Mouse (Mus musculus) MEL (cell line): ENCODE data around the gene Tspan8. TPM values are rescaled to one million over a fixed set of nuclear protein-coding genes. Genes with fewer than 3 reads are reported as not detected.

Experiments
- DNase-seq: peaks from one replicate; pipeline ENCODE4 v3.0.0; 2011; ENCODE audit warnings: low read depth, low spot score
- H3K27ac ChIP-seq: 2 replicates; pipeline ENCODE4 v1.5.1; 2012; ENCODE audit warnings: low read depth, mild to moderate bottlenecking, control low read depth, low read length, moderate library complexity; ENCODE audit not compliant: control insufficient read depth
- H3K27me3 ChIP-seq, 2 experiments: fragments of 150-350 bp in 1 of 2; sonication (generic) in 1 of 2; 2 replicates each; pipeline ENCODE4 v1.6.1; 2012; ENCODE audit warnings: low read length in 2 of 2, mild to moderate bottlenecking in 2 of 2, improper control_type of control experiment in 1 of 2, moderate library complexity in 1 of 2; ENCODE audit not compliant: insufficient read depth in 2 of 2, control insufficient read depth in 1 of 2
- H3K36me3 ChIP-seq, 2 experiments: 2 replicates each; pipeline ENCODE4 v1.6.1; 2012 to 2014; ENCODE audit warnings: low read length in 2 of 2, improper control_type of control experiment in 1 of 2, inconsistent platforms in 1 of 2, mild to moderate bottlenecking in 1 of 2; ENCODE audit not compliant: insufficient read depth in 2 of 2, control insufficient read depth in 1 of 2
- H3K4me1 ChIP-seq, 2 experiments: fragments of 150-350 bp in 1 of 2; sonication (generic) in 1 of 2; 2 replicates each; pipeline ENCODE4 v1.6.1; 2012; ENCODE audit warnings: low read length in 2 of 2, improper control_type of control experiment in 1 of 2, mild to moderate bottlenecking in 1 of 2; ENCODE audit not compliant: insufficient read depth in 2 of 2, control insufficient read depth in 1 of 2
- H3K4me3 ChIP-seq, 2 experiments: fragments of 150-350 bp in 1 of 2; sonication (generic) in 1 of 2; 2 replicates each; pipeline ENCODE4 v1.5.1; 2012; ENCODE audit warnings: low read depth in 2 of 2, low read length in 2 of 2, mild to moderate bottlenecking in 2 of 2, moderate library complexity in 2 of 2, control low read depth in 1 of 2, improper control_type of control experiment in 1 of 2; ENCODE audit not compliant: control insufficient read depth in 1 of 2, insufficient read depth in 1 of 2
- H3K79me2 ChIP-seq: 2 replicates; pipeline ENCODE4 v1.6.1; 2012; ENCODE audit warnings: mild to moderate bottlenecking, low read length, moderate library complexity; ENCODE audit not compliant: control insufficient read depth, poor library complexity, insufficient read depth
- H3K9ac ChIP-seq: 2 replicates; pipeline ENCODE4 v1.6.1; 2012; ENCODE audit warnings: low read depth, mild to moderate bottlenecking, control low read depth, low read length, moderate library complexity; ENCODE audit not compliant: control insufficient read depth, poor library complexity, severe bottlenecking
- H3K9me3 ChIP-seq: fragments of 150-350 bp; sonication (generic); replicated peaks from 2 replicates; pipeline ENCODE4 v1.6.1; 2012; ENCODE audit warnings: mild to moderate bottlenecking, low read length, improper control_type of control experiment, moderate library complexity; ENCODE audit not compliant: insufficient read depth
- ELF1 ChIP-seq: IDR thresholded peaks from 2 replicates; pipeline ENCODE4 v1.6.1; 2014; ENCODE audit warnings: low read depth, mild to moderate bottlenecking, inconsistent platforms, low read length, improper control_type of control experiment, moderate library complexity
- EP300 ChIP-seq, 2 experiments: IDR thresholded peaks; 2 replicates each; pipeline ENCODE4 v1.6.1; 2011; ENCODE audit warnings: improper control_type of control experiment in 2 of 2, low read length in 2 of 2, low read depth in 1 of 2, mild to moderate bottlenecking in 1 of 2
- ETS1 ChIP-seq: IDR thresholded peaks from 2 replicates; pipeline ENCODE4 v1.6.1; 2012; ENCODE audit warnings: low read depth, mild to moderate bottlenecking, inconsistent platforms, low read length, improper control_type of control experiment, moderate library complexity
- GATA1 ChIP-seq: IDR thresholded peaks from 2 replicates; pipeline ENCODE4 v1.6.1; 2011; ENCODE audit warnings: low read depth, low read length, improper control_type of control experiment
- HCFC1 ChIP-seq: IDR thresholded peaks from 2 replicates; pipeline ENCODE4 v1.6.1; 2012; ENCODE audit warnings: low read depth, mild to moderate bottlenecking, inconsistent platforms, low read length, improper control_type of control experiment, moderate library complexity
- JUND ChIP-seq: IDR thresholded peaks from 2 replicates; pipeline ENCODE4 v1.6.1; 2011; ENCODE audit warnings: low read depth, mild to moderate bottlenecking, improper control_type of control experiment, low read length
- KAT2A ChIP-seq: conservative IDR thresholded peaks from 2 replicates; pipeline ENCODE4 v1.6.1; 2012; ENCODE audit warnings: low read depth, low read length, improper control_type of control experiment, inconsistent platforms
- MAX ChIP-seq: IDR thresholded peaks from 2 replicates; pipeline ENCODE4 v1.6.1; 2011; ENCODE audit warnings: low read length, improper control_type of control experiment
- MXI1 ChIP-seq: IDR thresholded peaks from 2 replicates; pipeline ENCODE4 v1.6.1; 2011; ENCODE audit warnings: mild to moderate bottlenecking, low read depth, low read length, improper control_type of control experiment
- MYC ChIP-seq: IDR thresholded peaks from 2 replicates; pipeline ENCODE4 v1.6.1; 2011; ENCODE audit warnings: low read depth, mild to moderate bottlenecking, low read length, improper control_type of control experiment, moderate library complexity
- RAD21 ChIP-seq: IDR thresholded peaks from 2 replicates; pipeline ENCODE4 v1.6.1; 2011; ENCODE audit warnings: mild to moderate bottlenecking, low read depth, low read length, improper control_type of control experiment
- SIN3A ChIP-seq: IDR thresholded peaks from 2 replicates; pipeline ENCODE4 v1.6.1; 2012; ENCODE audit warnings: low read length, improper control_type of control experiment, inconsistent platforms
- TAL1 ChIP-seq: IDR thresholded peaks from 2 replicates; pipeline ENCODE4 v1.6.1; 2012; ENCODE audit warnings: mild to moderate bottlenecking, inconsistent platforms, low read length, moderate library complexity, mixed read lengths
- TBP ChIP-seq: IDR thresholded peaks from 2 replicates; pipeline ENCODE4 v1.8.0; 2011; ENCODE audit warnings: low read depth, low read length, improper control_type of control experiment
- USF1 ChIP-seq: IDR thresholded peaks from 2 replicates; pipeline ENCODE4 v1.6.1; 2014; ENCODE audit warnings: low read depth, mild to moderate bottlenecking, inconsistent platforms, low read length, improper control_type of control experiment, moderate library complexity
- ZNF384 ChIP-seq: IDR thresholded peaks from 2 replicates; pipeline ENCODE4 v1.6.1; 2012; ENCODE audit warnings: low read depth, mild to moderate bottlenecking, inconsistent platforms, low read length, improper control_type of control experiment
- polyA plus RNA-seq, 2 experiments: library from polyadenylated mRNA; stranded (reverse) in 1 of 2; unstranded in 1 of 2; fragments of >175 nt in 1 of 2; fragments of >200 nt in 1 of 2; gene quantifications; 2 replicates each; pipeline versions ENCODE4 v1.2.1 to v1.2.4; 2012; ENCODE audit warnings: low replicate concordance in 2 of 2, low read depth in 1 of 2; ENCODE audit not compliant: insufficient read length in 2 of 2, insufficient read depth in 1 of 2, missing spikeins in 1 of 2
- total RNA-seq: library from RNA; depleted of rRNA; stranded (reverse); fragments of 300-350 nt; gene quantifications from 2 replicates; pipeline ENCODE4 v1.2.3, GENCODE M21; 2012

Gene Tspan8
- total and polyA plus RNA-seq, 3 experiments, result 6.4 to 16.9 TPM; not detected in 1

- peak; percentile 76; the same call in 1 of the 2 replicates for TF ChIP-seq MYC
- TF ChIP-seq ZNF384, result peak; percentile 53; the same call in 1 of the 2 replicates
- no peak for TF ChIP-seq MAX
- TF ChIP-seq TBP, result 0 out of 2 replicates have a peak, but pooled peaks have one; percentile 36
- Histone ChIP-seq H3K4me3 (no peak overlapping the region), H3K9me3 (no peaks in the 10 kb centered on the region), H3K79me2 (no peaks in the 10 kb centered on the region), H3K36me3 (peaks cover 0 to 21% of the 10 kb centered on the region in 2 experiments; a peak in 2 of 4 replicates), H3K9ac (no peak overlapping the region), H3K4me1 (peaks cover 0 to 14% of the 10 kb centered on the region in 2 experiments; a peak in 2 of 4 replicates), H3K27me3 (no peaks in the 10 kb centered on the region; a peak in 1 of 4 replicates), H3K27ac (no peak overlapping the region)
- peak; percentile 68 for DNase-seq
Measured at GRCm38 (mm10) chr10:115803765-115804164, 12.9 kb upstream of the Tspan8 start.

- TF ChIP-seq RAD21, result no peak
- 0 out of 4 replicates have a peak, but pooled peaks of 1 of the 2 experiments have one; percentile 36 for TF ChIP-seq EP300 (IDR thresholded peaks at IDR 0.05; ENCODE audit: low read depth in 1 of 2, low read length in 2 of 2)
- TF ChIP-seq TBP, result no peak
- TF ChIP-seq ETS1, result peak; percentile 59; the same call in 1 of the 2 replicates
- peak; percentile 88 for TF ChIP-seq GATA1
- peak; percentile 70; the same call in 1 of the 2 replicates for TF ChIP-seq ELF1
- TF ChIP-seq USF1, result no peak
- peak; percentile 99 for TF ChIP-seq ZNF384
- TF ChIP-seq, all 39 proteins: peak for 5
Measured at GRCm38 (mm10) chr10:115805987-115806386, 10.6 kb upstream of the Tspan8 start.

GRCm38 (mm10) chr10:115809169-115809568 lies 7.5 kb upstream of the Tspan8 start:
- no peak overlapping the region for H3K27ac ChIP-seq
- H3K4me3 ChIP-seq, result no peak overlapping the region
- peaks cover 0 to 17% of the 10 kb centered on the region in 2 experiments; a peak in 2 of 4 replicates for H3K36me3 ChIP-seq
- no peak for DNase-seq
- no peaks in the 10 kb centered on the region for H3K27me3 ChIP-seq
- H3K4me1 ChIP-seq, result peaks cover 0 to 14% of the 10 kb centered on the region in 2 experiments; a peak in 2 of 4 replicates
- TF ChIP-seq HCFC1 (no peak), SIN3A (no peak), JUND (no peak), TAL1 (no peak), ETS1 (no peak), MXI1 (no peak), GATA1 (no peak), KAT2A (no peak)
- H3K9me3 ChIP-seq, result no peaks in the 10 kb centered on the region
- H3K9ac ChIP-seq, result no peak overlapping the region
- no peaks in the 10 kb centered on the region for H3K79me2 ChIP-seq

More at GRCm38 (mm10) chr10:115805987-115806386, 10.6 kb upstream of the Tspan8 start:
- peak overlapping the region; percentile 51; the same call in 1 of the 2 replicates for H3K27ac ChIP-seq
- H3K9ac ChIP-seq, result no peak overlapping the region; the same call in 1 of the 2 replicates
- peak; percentile 86 for DNase-seq
- no peaks in the 10 kb centered on the region for H3K79me2 ChIP-seq
- H3K4me3 ChIP-seq, result no peak overlapping the region; a peak in 1 of 4 replicates
- no peaks in the 10 kb centered on the region for H3K27me3 ChIP-seq
- peaks cover 0 to 21% of the 10 kb centered on the region in 2 experiments; a peak in 2 of 4 replicates for H3K36me3 ChIP-seq
- no peaks in the 10 kb centered on the region for H3K9me3 ChIP-seq
- peaks cover 0 to 14% of the 10 kb centered on the region in 2 experiments; a peak in 2 of 4 replicates for H3K4me1 ChIP-seq
